Mouse (Mus musculus): Measurements from ENCODE around the gene Robo2.

Gene Robo2

DNA sequence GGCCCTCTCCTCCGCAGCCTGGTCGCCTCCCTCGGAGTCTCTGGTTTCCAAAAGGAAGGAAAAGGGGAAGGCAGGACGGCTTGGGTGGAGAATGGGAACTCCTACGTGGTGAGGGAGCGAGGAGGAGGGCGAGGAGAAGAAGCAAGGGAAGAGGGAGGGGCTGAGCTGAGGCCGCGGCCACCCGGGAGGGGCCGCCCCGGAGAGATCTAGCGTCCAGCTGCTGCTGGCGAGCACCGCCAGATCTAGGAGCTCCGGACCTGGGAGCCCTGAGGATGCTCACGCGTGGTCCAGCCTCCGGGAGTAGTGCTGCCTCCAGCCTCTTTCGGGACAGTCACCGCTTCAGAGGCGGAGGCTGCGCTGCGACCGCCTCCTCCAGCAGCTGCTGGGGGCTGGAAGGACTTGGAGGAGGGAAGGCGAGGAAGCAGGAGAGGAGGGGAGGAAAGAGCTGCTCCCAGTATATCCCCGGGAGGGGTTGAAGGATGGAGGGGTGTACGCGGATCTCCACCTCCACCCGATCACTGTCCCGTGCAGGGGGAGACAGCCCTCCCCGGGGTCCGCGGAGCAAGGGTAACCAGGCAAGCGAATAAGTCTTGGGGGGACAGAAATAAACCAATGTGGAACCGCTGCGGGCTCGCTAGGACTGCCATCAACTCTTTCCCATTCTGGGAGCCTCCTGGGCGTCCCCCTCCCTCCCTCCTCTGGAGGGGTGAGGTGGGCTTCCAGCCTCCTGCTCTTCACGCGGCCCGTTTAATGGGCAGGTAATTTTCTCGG lies at the start of gene Robo2:
Gene Robo2 (minus strand): TSS at position 345 of the 771 bp plus-strand sequence.
- no peak for DNase-seq (ENCODE audit: low read depth, low spot score)

DNA sequence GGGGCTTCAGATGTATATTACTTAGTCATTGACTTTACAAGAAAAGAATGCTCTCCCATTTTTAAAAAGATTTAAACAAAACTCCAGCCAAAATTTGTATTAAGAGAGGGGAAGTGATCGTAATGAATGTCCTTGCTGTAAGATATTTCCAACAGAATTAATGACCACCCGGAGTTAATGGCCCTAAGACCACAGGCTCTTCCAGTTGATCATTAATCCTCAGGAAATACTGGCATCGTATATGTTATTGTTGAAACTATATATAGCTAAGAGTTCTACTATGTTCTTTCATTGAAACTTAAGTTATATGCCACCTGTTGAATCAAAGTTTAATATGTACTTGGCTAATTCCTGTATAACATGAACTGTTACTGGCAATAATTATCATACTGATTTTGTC lies 46.5 kb upstream of the Robo2 start:
- DNase-seq (ENCODE audit: low read depth, low spot score) = no peak

DNA sequence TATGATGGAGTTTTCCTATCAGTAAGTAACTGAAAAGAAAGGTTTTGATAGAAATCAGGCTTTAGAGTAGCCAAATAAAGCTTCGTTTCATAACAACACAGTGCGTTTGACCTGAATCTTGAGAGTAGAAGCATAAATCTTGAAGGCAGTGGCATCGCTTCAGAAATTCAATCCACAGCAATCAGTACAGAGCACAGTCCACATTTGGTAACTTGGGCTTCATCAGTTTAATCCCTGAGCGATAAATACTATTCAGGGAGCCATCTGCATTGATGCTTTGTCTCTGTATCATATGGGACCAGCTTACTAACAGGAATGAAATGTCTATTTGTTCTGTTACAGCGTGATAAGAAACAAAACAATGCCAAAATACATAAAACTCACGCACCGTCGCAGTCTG lies 46.1 kb upstream of the Robo2 start:
- DNase-seq (ENCODE audit: low read depth, low spot score) = no peak

DNA sequence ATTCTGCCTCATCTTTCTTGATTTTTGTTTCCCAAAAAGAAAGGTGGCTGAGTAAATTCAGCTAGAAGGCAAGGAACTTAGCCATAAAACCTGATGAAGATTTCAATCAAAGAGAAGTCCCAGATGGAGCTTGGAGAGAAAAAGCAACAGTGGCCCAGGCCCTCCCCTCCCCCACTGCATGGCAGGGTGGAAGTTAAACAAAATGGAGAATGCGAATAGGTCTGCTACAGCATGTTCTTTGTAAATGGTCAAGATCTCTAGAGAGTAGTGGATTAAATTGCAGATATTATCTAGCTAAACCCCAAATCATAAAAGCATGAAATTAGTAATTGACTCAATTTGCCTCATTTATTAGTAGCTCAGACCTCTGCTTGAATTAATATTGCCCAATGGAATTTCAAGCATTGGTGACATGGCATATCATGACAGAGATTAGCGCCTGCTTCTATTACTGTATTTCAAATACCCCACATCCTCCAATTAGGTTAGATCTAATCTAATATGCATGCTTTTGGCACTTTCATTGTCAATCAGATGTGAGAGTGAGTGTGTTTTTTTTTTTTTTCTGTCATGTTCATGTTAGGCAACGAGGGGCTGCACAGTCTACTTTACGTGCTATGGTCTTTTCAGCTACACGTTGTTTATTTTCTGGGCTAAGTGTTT lies 45.3 kb upstream of the Robo2 start:
- no peak for DNase-seq (ENCODE audit: low read depth, low spot score)

DNA sequence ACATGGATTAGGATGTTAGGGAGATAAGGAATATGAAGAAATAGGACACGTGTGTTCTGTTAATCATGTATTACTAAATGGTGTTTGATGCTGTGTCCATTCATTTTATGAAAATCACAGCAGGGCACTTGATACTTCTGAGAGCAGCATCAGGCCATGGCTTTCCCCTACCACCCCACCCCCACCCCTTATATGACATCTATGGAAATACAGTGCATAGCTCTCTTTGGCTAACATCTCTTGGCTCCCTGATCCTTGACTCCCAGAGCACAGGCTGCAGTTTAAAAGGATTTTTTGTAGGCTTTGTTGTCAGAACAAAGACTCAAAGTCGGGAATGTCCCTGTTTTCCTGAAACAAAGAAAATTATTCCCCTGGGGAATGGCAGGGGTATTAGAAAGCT lies 43.6 kb upstream of the Robo2 start:
- DNase-seq (ENCODE audit: low read depth, low spot score) = no peak

DNA sequence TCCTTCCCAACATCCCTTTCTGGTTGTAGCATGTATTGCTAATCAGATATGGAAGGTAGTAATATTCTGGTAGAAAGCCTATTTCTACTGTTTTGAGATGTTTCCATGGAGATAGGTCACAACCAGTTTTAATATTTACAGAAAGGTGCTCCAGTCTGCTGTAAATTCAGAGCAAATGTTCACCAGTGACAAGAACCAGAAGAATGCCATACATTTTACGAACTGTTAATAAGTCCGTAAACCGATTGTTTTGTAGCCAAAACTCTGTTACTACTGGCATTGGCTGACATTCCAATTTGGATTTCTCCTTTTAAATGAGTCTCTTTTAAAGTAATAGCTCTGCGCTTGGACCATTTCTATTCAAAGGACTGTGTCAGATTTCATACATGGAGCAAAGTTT lies 36.4 kb upstream of the Robo2 start:
- DNase-seq (ENCODE audit: low read depth, low spot score) = no peak

DNA sequence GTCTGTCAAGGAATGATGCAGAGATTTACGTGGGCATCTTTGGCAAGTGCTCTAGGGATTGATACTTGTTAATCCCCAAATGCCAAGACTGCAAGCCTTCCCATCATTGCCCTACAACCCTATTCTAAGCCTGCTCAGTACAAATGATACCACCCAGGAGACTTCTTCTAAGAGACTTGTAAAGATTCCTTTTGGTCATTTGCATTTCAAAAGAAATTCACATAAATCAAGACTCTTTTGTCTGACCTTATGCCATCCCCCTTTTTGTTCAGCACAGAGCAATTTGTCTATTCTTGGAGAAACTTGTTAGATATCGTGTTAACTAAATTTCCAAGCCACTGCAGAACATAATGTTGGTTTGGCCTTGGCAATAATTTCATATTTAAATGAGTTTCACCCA lies 15.4 kb upstream of the Robo2 start:
- no peak for DNase-seq (ENCODE audit: low read depth, low spot score)

DNA sequence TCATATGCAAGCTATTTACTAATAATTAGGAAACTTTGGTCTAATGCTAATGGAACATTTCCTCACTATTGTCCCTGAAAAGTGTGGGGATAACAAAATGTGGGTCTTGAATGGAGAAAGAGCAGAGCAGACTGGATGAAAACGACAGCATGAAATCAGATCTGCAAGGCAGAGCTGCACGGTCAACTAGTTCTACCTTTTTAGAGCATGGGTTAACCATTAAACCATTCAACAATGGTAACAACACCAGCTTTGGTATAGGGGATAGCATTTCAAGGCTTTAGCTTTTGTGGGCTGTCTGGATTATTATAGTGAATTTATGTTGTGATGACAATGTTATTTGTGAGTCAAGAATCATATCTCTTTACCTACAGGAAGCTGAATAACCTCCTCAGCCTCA lies 8.7 kb upstream of the Robo2 start:
- DNase-seq (ENCODE audit: low read depth, low spot score) = no peak

DNA sequence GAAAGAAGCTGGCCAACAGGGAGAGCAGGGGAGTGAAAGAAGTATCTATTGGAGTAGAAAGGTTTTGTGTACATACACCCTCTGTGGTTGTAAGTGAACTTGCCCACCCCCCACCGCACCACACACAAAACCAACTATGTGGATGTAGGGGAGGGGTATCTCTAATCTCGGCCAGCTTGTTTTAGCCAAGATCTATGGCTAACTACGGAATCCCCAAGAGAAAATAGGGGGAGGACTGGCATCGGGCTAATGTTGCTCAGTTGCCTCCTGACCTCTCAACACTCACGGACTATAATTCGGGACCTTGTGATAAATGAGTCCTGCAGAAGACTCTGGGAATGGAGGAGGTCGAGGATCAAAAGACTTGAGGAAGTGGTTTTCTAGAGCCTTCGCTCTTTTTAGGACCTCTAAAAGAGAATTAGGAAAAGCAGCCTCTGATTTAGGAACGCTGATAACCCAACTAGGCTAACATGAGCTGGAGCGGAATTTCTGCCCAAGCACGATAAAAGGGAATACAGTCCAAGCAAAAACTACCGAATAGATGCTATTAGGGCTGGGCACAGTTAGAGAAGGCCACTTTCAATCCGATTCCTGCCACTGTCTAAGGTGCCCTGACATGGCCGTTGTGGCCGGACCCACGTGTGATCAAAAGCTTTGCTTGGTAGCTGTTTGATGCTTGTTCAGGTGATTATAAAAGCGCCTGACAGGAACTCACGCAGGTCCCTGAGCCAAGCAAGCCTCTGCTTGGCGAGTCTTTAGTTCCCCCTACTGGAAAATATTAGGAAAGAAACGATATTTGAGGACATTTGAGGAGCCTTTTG lies 1.1 kb upstream of the Robo2 start:
- no peak for DNase-seq (ENCODE audit: low read depth, low spot score)

DNA sequence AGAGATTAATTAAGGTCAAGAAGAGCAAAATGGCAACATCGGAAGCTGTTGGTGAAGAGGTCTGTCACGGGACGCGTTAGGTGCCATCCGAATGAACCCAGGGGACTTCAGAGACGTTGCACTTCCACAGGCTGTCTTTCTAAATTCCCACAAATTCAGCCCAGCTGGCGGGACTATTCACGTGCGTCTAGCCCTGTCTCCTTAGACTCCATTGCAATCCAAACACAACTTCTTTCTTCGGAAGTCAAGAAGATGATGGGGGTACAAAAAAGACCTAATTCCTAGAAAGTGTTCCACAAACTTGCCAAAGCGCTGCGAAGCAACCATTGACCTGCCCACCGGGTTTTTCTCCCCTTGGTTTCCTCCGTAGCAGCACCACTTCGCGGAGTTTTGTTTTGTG lies 604 bp downstream of the Robo2 start:
- DNase-seq (ENCODE audit: low read depth, low spot score) = no peak

DNA sequence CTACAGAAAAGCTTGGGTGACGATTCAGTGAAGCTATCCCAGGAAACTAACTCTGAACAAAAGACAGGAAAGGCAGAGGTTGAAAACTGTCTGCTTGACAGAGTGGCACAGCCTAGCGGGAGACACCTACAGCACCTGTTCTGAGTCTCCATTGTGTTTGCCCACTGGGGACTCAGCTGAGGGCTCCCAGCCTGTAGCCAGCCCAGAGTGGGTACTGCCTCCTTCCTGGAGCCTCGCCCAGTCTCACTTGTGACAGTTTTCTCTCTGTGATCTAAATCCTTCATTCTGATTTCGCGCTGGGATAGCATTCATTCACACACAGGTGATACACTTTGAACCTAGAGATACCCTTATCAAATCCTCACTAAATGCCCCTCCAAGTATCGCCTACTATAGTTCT lies 1.5 kb downstream of the Robo2 start:
- DNase-seq (ENCODE audit: low read depth, low spot score) = no peak

DNA sequence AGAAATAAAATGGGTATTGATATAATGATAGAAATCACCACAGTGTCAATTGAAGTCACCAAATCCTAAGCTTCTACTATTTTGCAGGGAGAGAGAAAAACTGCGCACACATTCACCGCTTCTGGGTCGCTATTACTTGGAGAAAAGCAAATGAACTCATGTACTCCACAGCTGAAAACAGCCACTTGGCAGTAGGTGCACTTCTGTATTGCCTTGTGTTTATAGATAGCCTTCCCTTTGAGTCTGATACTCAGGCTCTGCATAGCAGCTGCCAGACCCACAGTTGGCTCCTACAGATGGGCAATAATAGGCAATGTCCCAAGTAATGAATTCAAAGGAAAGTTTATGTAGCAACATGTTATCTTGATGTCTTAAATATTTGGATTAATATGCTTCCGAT lies 2.1 kb downstream of the Robo2 start:
- DNase-seq (ENCODE audit: low read depth, low spot score) = no peak

DNA sequence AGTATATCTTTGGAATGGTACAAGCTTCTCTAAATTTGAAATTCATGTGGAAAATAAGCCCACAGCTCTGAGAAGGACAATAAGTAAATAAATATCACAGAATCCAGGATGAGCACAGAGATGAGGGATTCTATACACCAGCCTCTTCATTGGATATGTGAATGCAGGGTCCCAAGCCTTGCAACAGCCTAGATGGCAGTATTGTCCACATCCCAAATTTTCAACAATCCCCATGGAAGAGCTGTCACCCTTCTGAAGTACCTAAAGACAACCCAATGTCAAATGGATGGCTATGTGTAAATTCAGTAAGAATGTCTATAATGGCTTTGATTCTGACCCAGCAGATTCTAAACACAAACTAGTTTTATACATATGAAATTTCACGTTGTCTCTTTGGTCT lies 3.1 kb downstream of the Robo2 start:
- DNase-seq (ENCODE audit: low read depth, low spot score) = no peak

DNA sequence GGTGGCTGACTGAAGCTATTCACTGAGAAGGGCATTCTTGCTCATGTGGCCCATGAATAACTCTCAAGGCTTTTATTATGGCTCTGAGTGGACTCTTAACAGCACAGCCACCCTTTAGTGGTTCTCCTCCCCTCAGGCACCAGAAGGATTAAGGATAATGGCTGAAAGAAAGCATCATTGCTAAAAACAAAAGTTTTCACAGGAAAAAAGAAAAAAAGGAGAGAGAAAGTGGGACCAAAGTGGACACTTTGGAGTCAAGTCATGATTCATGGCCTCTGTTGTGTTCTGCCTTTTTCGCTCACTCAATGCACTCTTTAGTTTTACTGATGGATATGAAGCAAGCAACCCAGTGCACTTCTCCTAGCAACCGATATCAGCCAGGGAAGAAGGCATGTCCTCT lies 14.3 kb downstream of the Robo2 start:
- no peak for DNase-seq (ENCODE audit: low read depth, low spot score)

DNA sequence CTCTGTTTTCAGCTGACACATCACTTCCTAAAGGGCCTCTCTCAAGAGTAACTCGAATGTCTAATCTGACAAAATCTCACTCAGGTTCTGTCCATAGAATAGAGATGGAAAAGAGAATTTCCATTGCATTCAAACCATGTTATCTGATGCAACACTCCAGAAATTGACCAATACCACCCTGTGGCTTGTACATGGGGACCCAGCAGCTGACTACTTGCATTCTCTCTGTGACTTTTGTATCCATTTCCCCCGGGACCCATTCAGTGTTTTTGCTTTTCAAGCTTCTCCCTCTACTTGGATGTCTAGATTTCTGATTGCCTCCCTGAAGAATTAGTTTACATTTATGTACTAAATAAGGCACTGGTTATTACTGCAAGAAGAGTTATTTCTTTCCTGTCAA lies 15.9 kb downstream of the Robo2 start:
- no peak for DNase-seq (ENCODE audit: low read depth, low spot score)

DNA sequence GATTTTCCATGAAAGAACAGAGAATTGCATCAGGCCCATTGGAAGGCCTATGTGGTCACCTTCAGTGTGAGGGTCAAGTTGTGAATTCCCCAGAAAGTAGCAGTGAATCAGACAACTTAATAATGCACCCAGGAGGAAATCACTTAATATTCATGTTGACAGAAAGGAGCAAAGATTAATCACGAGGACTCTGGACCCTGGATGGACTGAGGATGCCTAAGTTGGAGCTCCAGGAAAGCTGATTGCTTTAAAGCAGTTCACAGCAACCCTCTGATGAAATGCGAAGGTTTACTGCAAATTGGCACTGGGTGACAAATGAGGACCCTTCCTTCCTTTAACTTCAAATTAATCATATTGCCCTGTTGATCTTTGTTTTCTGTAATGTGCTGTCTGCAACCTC lies 32.2 kb downstream of the Robo2 start:
- no peak for DNase-seq (ENCODE audit: low read depth, low spot score)

DNA sequence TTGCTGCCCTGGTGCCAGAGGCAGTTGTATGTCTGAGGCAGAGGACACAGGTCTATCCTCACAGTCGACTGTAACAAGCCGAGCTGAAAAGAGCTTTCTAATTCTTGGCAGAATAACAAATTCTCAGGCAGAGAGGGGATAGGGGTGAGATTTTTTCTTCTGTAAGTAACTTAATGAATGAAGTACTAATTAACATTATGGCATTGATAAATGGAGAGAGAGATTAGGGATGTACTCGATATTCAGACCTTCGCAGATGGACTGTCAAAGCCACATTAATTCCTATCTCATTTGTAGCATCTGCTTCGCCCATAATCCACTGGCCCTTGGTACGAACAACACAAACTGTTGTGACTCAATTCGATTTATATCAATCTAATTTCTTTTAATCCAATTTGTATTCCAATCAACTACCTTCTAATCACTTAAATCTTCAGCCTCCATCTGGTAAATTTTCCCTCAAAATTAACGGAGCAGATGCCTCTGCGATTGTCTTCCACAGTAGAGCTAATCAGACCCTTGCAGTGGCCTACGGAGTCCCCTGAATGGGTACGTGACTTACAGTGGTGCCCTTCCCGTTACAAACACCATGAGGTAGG lies 36.2 kb downstream of the Robo2 start:
- no peak for DNase-seq (ENCODE audit: low read depth, low spot score)

DNA sequence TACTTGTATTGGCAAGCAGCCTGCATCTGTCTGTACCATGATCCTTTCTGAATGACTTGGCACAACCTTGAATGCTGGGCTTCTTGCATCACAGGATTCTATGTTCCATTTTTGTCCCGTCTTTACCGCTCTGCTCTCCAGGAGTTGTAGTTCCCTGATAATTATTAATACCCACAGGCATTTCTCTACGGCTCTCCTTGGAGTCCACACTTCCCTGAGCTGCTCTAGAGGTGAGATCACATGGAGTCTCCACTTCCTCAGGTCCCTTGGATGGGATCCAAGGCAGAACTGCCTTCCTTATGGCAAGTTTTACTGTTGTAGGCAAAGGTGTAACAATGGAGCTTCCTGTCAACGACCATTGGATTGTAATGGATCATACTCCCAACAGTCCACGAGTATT lies 37.1 kb downstream of the Robo2 start:
- no peak for DNase-seq (ENCODE audit: low read depth, low spot score)

DNA sequence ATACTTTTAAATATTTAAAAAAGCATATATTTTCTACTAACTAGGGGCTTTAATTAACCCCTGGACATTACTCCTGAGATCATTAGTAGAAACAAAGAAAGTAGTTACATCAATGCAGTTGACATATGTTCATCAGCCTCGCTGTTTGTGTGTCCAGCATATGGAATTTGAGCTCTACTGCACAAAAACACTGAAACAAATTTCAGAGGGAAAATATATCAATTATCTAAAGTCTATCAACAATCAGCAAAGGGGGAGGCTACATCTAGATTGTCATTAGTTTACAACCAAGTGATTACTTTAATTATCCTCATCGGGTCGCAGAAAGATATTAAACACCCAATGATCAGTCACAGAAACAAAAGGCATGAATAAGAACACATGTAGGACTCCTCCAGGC lies 38.2 kb downstream of the Robo2 start:
- no peak for DNase-seq (ENCODE audit: low read depth, low spot score)

DNA sequence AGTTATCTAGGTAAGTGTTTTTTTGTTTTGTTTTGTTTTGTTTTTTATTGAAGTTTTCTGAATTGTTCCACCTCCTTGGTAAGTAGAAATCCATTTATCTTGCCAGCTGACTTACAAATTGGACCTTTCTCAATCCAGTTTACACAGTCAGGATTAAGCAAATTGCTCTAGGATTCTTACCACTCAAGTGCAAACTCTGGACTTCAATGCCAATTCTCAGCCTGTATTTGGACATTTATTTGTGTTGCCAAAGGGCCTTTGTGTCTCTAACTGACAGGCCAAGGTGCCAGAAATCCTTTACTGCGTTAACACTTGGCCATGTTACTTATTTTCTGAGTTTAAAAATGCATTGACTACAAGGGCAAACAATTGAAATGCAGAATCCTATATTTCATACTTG lies 38.7 kb downstream of the Robo2 start:
- no peak for DNase-seq (ENCODE audit: low read depth, low spot score)

DNA sequence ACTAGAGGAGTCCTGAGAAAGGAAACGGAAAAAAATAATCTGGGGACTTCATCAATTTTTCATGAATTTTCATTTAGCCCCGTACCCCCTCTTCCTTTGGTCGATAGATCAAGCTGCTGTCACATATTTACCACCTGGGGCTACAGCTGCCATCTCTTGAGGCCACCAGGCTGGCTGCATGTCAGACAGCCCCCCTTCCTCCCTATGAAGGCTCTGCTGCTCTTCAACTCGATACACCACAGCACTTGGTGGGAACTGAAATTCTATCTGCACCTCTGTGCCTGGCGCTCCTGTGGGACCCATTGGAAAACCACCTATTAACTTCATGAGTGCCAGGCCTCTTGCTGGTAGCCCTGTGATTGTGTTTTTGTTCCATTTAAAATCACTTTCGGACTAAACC lies 63.2 kb downstream of the Robo2 start:
- no peak for DNase-seq (ENCODE audit: low read depth, low spot score)

DNA sequence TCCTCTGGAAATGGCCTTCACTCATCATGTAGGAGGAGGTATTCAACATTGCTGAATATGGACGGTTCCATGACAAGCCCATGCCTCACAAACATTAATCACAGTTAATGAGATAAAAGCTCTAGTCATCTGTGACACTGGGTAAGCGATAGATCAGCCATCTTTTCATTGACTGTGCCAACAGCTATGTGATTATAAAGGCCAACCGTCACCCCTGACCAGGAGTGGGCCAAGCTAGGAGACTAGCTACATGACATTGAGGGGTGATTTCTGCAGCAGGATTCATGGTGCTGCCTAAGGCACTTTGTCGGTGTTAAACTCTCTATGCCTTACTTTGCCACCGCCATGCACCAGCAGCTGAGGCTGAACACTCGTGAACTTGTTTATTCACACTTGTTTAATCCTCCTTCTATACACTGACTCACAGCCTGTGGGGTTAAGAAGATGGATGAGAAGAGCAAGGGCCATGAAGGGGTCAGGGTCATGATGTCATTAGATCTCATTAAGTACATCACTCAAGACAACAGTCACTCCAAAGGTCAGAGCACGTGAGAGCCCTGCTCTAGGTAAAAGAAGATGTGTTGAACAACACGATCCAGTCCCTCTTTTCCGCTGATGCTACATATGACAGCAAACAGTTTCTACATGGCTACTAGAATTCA lies 72.5 kb downstream of the Robo2 start:
- no peak for DNase-seq (ENCODE audit: low read depth, low spot score)
